Mouse (Mus musculus): ENCODE measurements around the gene 1700061G19Rik. TPM values are rescaled to one million over a fixed set of nuclear protein-coding genes. Genes with fewer than 3 reads are reported as not detected.
A peak's percentile ranks its signal among the peaks of the same experiment; 100 is the strongest.

The 1700061G19Rik gene
- polyA plus RNA-seq, 1 experiment from 2014 or later = 0.56 TPM

GRCm38 (mm10) chr17:56929101-56929500 lies 53.8 kb downstream of the 1700061G19Rik start:
- Histone ChIP-seq H3K27me3 (ENCODE audit: control insufficient read depth, insufficient read depth, low read length) (no peaks in the 10 kb centered on the region), H3K9me3 (ENCODE audit: control insufficient read depth, low read length) (no peaks in the 10 kb centered on the region), H3K4me1 (ENCODE audit: control insufficient read depth, insufficient read depth, low read length) (peaks cover 13% of the 10 kb centered on the region), H3K27ac (ENCODE audit: low read depth, low read length) (no peak overlapping the region), H3K4me3 (ENCODE audit: low read depth, low read length) (no peak overlapping the region), H3K9ac (replicated peaks; ENCODE audit: low read depth, low read length) (no peak overlapping the region), H3K4me2 (ENCODE audit: low read depth, low read length) (no peak overlapping the region), H3K36me3 (ENCODE audit: control insufficient read depth, insufficient read depth, low read length) (0 out of 2 replicates have a peak, but pooled peaks cover 4% of the 10 kb centered on the region)
- ATAC-seq (ENCODE audit: low read depth) = no peak

GRCm38 (mm10) chr17:56929530-56929929 lies 54.3 kb downstream of the 1700061G19Rik start:
- no peak for ATAC-seq (ENCODE audit: low read depth)
- Histone ChIP-seq H3K4me3 (ENCODE audit: low read depth, low read length) (no peak overlapping the region), H3K36me3 (ENCODE audit: control insufficient read depth, insufficient read depth, low read length) (0 out of 2 replicates have a peak, but pooled peaks cover 4% of the 10 kb centered on the region), H3K9ac (replicated peaks; ENCODE audit: low read depth, low read length) (no peak overlapping the region), H3K9me3 (ENCODE audit: control insufficient read depth, low read length) (no peaks in the 10 kb centered on the region), H3K27ac (ENCODE audit: low read depth, low read length) (no peak overlapping the region), H3K27me3 (ENCODE audit: control insufficient read depth, insufficient read depth, low read length) (no peaks in the 10 kb centered on the region), H3K4me2 (ENCODE audit: low read depth, low read length) (no peak overlapping the region), H3K4me1 (ENCODE audit: control insufficient read depth, insufficient read depth, low read length) (peaks cover 17% of the 10 kb centered on the region)
- 84% methylated on average over 1 of the region's 1 CpGs for WGBS

DNA sequence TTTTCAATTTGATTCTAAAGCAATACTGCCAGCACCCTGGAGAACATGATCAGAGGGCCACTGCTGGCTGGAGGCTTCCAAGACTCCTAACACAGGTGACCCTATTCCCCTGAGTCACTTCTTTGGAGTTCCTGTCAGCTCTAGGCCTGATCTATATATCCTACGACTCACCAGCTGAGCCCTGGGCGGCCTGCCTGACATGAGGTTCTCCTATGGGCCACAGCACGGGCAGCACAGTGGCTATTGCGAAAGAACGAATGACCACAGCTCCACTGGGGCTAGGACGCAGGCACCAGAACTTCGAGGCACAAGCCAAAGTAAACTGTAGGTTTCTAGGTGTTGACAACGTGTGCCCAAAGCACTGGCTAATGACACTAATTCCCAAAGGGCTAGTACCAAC lies 54.7 kb downstream of the 1700061G19Rik start:
- Histone ChIP-seq H3K9me3 (ENCODE audit: control insufficient read depth, low read length) (no peaks in the 10 kb centered on the region), H3K4me1 (ENCODE audit: control insufficient read depth, insufficient read depth, low read length) (peaks cover 19% of the 10 kb centered on the region), H3K4me3 (ENCODE audit: low read depth, low read length) (no peak overlapping the region), H3K27ac (ENCODE audit: low read depth, low read length) (no peak overlapping the region), H3K4me2 (ENCODE audit: low read depth, low read length) (no peak overlapping the region), H3K9ac (replicated peaks; ENCODE audit: low read depth, low read length) (no peak overlapping the region), H3K36me3 (ENCODE audit: control insufficient read depth, insufficient read depth, low read length) (0 out of 2 replicates have a peak, but pooled peaks cover 4% of the 10 kb centered on the region), H3K27me3 (ENCODE audit: control insufficient read depth, insufficient read depth, low read length) (no peaks in the 10 kb centered on the region)
- 87% methylated on average over 8 of the region's 8 CpGs for WGBS
- ATAC-seq (ENCODE audit: low read depth) = no peak

DNA sequence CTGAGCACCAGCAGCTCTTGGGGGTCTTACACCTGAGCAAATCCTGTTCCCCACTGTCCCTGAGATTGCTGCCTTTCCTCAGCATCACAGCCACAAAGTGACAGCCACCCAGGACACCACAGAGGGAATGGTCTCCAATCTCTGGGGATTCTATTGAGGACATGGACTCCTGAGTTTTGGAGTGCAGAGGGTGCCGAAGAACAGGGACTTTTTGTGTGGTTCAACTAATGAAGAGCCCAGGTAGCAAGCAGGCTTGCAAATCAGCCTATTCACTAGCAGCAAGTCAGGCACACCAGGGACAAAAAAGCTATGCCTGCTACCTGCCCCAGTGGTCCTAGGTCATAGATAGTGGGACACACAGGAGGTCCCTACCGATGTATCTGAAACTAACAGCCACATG lies 58.1 kb downstream of the 1700061G19Rik start:
- ATAC-seq (ENCODE audit: low read depth) = no peak
- H3K27ac ChIP-seq (ENCODE audit: low read depth, low read length) = no peak overlapping the region
- no peak overlapping the region for H3K4me3 ChIP-seq (ENCODE audit: low read depth, low read length)

GRCm38 (mm10) chr17:56934545-56935330 lies 59.5 kb downstream of the 1700061G19Rik start:
- 1% methylated on average over 35 of the region's 45 CpGs for WGBS
- H3K27ac ChIP-seq (ENCODE audit: low read depth, low read length) = peak overlapping the region; percentile 87
- H3K4me3 ChIP-seq (ENCODE audit: low read depth, low read length) = peak overlapping the region; percentile 93
- no peaks in the 10 kb centered on the region for H3K27me3 ChIP-seq (ENCODE audit: control insufficient read depth, insufficient read depth, low read length)
- peak overlapping the region; percentile 97 for H3K9ac ChIP-seq (replicated peaks; ENCODE audit: low read depth, low read length)
- H3K4me1 ChIP-seq (ENCODE audit: control insufficient read depth, insufficient read depth, low read length) = peaks cover 19% of the 10 kb centered on the region
- ATAC-seq (ENCODE audit: low read depth) = peak; percentile 50
- no peaks in the 10 kb centered on the region for H3K9me3 ChIP-seq (ENCODE audit: control insufficient read depth, low read length)
- H3K4me2 ChIP-seq (ENCODE audit: low read depth, low read length) = peak overlapping the region; percentile 98
- no peaks in the 10 kb centered on the region for H3K36me3 ChIP-seq (ENCODE audit: control insufficient read depth, insufficient read depth, low read length)

More for the DNA sequence above, 58.1 kb downstream of the 1700061G19Rik start:
- H3K4me2 ChIP-seq (ENCODE audit: low read depth, low read length) = peak overlapping the region; percentile 98; the same call in 1 of the 2 replicates
- peaks cover 19% of the 10 kb centered on the region for H3K4me1 ChIP-seq (ENCODE audit: control insufficient read depth, insufficient read depth, low read length)
- no peaks in the 10 kb centered on the region for H3K36me3 ChIP-seq (ENCODE audit: control insufficient read depth, insufficient read depth, low read length)
- 90% methylated on average over 2 of the region's 2 CpGs for WGBS
- 0 out of 2 replicates have a peak overlapping the region, but pooled peaks have one; percentile 25 for H3K9ac ChIP-seq (replicated peaks; ENCODE audit: low read depth, low read length)
- H3K9me3 ChIP-seq (ENCODE audit: control insufficient read depth, low read length) = no peaks in the 10 kb centered on the region
- H3K27me3 ChIP-seq (ENCODE audit: control insufficient read depth, insufficient read depth, low read length) = no peaks in the 10 kb centered on the region

DNA sequence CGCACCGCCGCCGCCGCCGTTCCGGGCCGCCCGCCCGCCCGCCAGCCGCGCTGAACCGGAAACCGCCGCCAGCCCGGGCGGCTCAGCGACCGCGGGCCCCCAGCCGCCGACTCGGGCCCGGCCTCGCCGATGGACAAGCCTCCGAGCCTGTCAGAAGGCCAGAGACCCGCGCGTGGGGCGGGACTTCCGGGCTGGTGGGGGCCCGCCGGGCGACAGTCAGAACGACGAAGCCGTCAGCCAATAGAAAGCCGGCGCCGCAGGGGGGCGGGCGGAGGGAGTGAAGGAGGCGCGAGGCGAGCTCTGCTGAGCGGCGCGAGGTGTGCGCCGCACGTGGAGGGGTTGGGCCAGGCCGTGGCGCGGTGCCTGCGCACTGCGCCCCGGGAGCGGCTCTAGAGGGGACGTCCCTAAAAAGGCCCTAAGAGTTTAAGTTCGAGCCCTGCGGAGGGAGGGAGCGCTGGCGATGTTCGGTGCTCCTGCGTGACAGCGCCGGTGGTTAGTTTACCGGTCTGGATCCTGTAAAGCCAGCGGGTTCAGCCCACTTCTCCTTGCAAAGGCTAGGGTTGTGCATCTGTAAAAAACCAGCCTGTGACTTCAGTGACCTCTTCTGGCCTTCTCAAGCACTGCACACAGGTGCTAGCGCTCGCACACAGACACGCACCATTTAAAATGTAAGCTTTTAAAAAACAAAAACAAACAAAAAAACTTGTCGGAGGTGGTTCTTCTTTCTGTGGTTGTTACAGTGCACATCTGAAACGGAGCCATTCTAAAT lies 60.3 kb downstream of the 1700061G19Rik start, which contains the start of gene Mllt1:
Gene Mllt1 (minus strand): TSS at position 53 of the 769 bp plus-strand sequence.
- Histone ChIP-seq H3K9me3 (ENCODE audit: control insufficient read depth, low read length) (no peaks in the 10 kb centered on the region), H3K4me3 (ENCODE audit: low read depth, low read length) (peak within 1 kb of the TSS; percentile 93), H3K27ac (ENCODE audit: low read depth, low read length) (peak within 1 kb of the TSS; percentile 87), H3K4me2 (ENCODE audit: low read depth, low read length) (peak within 1 kb of the TSS; percentile 98), H3K4me1 (ENCODE audit: control insufficient read depth, insufficient read depth, low read length) (peaks cover 19% of the 10 kb centered on the region), H3K27me3 (ENCODE audit: control insufficient read depth, insufficient read depth, low read length) (no peaks in the 10 kb centered on the region), H3K36me3 (ENCODE audit: control insufficient read depth, insufficient read depth, low read length) (no peaks in the 10 kb centered on the region), H3K9ac (replicated peaks; ENCODE audit: low read depth, low read length) (peak within 1 kb of the TSS; percentile 97)
- peak; percentile 98 for ATAC-seq (ENCODE audit: low read depth)
- WGBS = 3% methylated on average over 63 of the region's 76 CpGs

DNA sequence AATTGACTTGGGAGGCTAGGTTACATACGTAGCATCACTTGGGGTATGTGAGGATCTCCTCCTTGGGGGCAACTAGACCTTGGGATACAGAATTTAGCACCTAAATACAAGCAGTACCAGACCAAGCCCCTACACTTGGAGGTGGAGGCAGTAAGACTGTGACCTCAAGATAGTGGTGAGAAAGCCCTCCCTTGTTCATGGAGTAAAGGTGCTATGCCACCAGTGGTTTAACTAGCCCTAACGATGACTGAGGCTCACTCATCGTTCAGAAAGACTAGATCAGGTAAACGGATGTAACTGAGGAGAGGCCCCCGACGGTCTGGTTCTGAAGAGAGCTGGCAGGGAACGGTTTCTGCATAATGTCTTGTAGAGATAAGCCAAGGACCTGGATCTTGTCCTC lies 61.5 kb downstream of the 1700061G19Rik start:
- no peak overlapping the region for H3K9ac ChIP-seq (replicated peaks; ENCODE audit: low read depth, low read length)
- H3K27ac ChIP-seq (ENCODE audit: low read depth, low read length) = no peak overlapping the region
- peaks cover 19% of the 10 kb centered on the region for H3K4me1 ChIP-seq (ENCODE audit: control insufficient read depth, insufficient read depth, low read length)
- H3K4me3 ChIP-seq (ENCODE audit: low read depth, low read length) = no peak overlapping the region
- ATAC-seq (ENCODE audit: low read depth) = no peak
- no peaks in the 10 kb centered on the region for H3K36me3 ChIP-seq (ENCODE audit: control insufficient read depth, insufficient read depth, low read length)
- WGBS = 95% methylated on average over 7 of the region's 7 CpGs
- H3K9me3 ChIP-seq (ENCODE audit: control insufficient read depth, low read length) = no peaks in the 10 kb centered on the region
- H3K4me2 ChIP-seq (ENCODE audit: low read depth, low read length) = no peak overlapping the region
- no peaks in the 10 kb centered on the region for H3K27me3 ChIP-seq (ENCODE audit: control insufficient read depth, insufficient read depth, low read length)
